Mouse (Mus musculus): Measurements from ENCODE around the gene Hid1.
A peak's percentile ranks its signal among the peaks of the same experiment; 100 is the strongest.
"Not testable (repeated sequence)": the region's sequence is repeated elsewhere in the genome, so short reads cannot be mapped to it uniquely, and the experiment has no call there.

Gene Hid1

DNA sequence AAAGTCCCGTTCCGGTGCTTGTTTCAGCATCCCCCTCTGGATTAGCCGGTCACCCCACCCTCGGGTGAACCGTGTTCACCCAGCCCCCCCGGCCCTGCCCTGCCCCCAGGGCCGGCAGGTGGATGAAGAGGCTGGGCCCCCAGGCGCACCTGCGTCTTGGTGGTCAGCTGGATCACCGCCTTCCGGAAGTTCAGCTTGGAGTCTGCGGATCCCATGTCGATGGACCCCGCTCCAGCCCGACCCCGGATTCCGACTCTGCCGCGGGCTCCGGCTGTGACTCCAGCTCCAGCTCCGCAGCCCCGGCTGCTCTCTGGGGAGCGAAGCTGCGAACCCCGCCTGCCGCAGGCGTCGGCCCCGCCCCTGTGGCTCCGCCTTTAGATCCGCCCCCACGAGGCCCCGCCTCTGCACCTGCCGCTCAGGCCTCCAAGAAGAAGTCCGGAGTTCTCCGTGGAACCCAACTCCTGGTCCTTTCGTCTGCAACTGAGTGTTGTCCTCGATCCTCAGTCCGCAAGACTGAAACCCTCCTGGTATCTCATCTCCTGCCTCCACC lies at the start of gene Hid1:
TSS of gene Hid1 (minus strand) at position 362 of the 550 bp plus-strand sequence.
- DNase-seq (ENCODE audit: extremely low spot score) = peak; percentile 79

DNA sequence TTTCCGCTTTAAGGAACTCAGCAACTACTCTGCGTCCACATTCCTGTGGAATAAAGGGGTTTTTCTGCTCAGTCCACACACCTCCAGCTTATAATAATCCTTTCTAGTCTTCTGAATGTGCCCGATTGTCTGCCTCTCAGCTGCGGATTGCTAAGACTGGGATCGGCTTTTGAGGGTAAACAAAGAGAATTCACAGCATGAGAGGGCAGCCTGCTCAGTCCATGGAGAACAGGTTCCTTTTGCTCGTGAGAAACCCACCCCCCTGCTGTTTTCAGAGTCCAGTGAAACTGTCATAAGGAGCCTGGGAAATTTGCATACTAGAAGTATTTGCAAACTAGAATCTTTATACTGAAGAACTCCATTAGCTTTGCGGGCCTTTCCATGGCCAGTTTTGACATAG lies 42.0 kb upstream of the Hid1 start:
- no peak for DNase-seq (ENCODE audit: extremely low spot score)

DNA sequence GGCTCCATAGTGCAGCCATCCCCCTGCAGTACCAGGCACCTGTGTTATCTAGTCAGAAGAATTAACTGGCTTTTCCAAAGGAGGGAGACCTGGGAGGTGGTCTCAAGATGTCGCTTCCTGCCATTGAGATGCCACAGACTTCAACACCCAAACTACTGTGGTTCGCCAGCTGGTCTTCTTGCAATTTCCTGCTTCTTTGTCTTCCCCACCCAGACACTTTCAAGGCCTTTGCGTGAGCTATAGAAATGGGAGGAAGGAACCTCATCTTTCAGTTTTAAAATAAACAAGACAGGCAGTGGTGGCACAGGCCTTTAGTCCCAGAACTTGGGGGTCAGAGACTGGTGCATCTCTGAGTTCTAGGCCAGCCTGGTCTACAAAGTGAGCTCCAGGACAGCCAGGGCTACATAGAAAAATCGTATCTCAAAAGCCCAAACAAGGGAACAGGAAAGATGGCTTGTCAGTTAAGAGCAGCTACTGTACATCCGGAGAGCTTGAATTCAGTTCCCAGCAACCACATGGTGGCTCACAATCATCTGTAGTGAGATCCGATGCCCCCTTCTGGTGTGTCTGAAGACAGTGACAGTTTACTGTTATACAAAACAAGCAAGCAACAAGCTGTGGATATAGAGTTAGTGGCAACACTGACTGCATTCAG lies 40.8 kb upstream of the Hid1 start:
- DNase-seq (ENCODE audit: extremely low spot score) = no peak

DNA sequence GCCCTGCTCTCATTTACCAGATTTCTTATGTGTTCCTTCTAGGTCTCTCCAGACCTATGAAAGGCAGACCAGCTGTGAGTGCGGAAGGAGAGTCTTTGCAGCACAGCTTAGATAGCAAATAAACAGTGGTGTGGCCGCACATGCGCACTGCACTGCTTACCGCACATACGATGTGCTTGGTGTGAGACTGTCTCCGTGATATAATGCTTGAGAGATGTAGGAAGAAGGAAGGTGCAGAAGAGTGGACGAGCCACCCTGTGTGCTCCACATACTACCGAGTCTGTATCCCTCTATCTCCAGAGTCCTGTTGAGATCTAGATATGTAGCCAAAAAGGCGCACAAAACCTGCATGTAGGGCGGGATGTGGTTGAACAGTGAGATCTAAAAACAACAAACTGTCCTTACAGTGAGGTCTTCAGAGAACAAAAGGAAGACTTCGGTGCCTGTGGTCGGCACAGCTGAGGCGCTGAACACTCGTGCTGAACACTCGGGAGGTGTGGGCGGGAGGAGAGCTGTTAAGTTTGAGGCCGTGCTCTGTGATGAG lies 39.4 kb upstream of the Hid1 start:
- no peak for DNase-seq (ENCODE audit: extremely low spot score)

DNA sequence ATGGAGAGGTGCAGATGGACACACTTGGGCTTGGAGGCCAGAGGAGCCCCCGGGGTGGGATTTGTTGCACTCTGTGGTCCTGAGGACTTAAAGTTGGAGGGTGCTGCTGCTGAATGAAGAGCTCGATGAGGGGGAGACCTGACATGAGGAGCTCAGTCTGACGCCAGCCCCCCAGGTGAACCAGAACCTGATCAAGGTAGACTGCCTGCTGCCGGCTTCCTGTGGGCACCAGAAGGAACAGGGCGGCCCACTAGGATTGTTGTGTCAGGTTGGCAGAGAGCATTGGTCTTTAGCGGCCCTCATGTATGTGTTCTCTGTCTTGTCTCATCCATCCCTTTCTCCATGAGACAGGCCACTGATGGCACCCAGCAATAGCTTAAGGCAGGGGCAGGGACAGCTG lies 38.2 kb upstream of the Hid1 start:
- no peak for DNase-seq (ENCODE audit: extremely low spot score)

DNA sequence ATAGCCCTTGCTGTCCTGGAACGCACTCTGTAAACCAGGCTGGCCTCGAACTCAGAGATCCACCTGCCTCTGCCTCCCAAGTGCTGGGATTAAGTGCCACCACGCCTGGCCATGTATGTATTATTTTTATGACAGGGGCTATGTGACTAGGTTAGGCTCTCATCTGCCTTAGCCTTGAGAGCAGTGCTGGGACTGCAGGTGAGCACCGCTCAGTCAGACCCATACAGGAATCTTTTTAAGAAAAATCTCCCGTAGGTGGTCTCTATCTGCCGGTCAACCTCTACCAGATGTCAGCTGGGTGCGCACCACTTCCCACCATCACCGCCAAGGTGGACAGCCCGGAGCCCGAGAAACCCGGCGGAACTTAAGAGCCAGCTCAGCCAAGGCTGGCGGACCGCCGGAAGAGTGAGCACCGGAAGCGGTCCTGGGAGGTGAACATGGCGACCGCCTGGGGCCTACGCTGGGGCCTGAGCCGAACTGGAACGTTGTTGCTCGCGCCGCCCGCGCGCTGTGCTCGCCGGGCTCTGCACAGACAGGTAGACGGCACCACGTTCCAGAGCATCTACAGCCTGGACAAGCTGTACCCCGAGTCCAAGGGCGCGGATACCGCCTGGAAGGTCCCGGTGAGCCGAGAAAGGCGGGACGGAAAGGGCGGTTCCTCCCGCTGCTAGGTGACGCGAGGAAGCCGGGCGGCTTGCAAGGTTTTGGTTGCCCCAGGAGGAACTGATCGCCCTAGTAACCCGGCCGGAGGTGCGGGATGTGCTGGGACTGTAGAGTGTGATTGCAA lies 36.0 kb upstream of the Hid1 start, which contains the start of gene Mrpl58:
TSS of gene Mrpl58 (plus strand) at position 415 of the 787 bp plus-strand sequence.
- peak; percentile 88 for DNase-seq (ENCODE audit: extremely low spot score)

DNA sequence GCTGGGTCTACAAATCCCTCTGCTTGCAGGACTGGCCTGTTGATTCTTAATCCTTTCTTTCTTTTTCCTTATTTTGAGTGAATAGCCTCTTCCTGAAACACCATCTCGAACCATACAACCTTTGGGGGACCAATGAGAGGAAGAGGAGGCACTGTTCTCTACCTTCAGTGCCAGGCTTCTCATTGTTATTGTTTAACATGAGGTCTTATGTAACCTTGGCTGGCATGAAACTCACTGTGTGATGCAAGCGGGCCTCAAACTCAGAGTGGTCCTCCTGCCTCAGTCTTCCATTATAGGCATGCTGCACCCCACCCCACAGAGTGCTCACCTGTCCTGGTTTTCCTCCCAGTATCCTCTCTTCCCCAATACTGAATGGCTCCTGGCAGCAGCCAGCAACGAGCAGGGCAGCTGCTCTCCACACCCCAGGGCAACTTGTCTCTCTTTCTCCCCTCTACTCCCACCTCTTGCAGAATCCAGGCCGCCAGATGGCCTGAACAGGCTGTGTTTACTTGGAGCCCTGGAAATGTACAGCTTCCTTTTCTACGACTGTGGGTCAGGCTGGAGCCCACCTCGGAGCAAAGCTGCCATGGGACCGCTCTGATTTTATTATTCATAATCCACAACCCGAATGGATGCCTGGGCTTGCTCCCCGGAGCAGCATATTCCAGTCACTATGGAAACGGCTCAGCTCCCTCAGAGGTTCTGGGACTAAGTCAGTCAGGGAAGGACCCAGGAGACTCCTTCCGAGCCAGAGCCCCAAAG lies 33.3 kb upstream of the Hid1 start:
- no peak for DNase-seq (ENCODE audit: extremely low spot score)

DNA sequence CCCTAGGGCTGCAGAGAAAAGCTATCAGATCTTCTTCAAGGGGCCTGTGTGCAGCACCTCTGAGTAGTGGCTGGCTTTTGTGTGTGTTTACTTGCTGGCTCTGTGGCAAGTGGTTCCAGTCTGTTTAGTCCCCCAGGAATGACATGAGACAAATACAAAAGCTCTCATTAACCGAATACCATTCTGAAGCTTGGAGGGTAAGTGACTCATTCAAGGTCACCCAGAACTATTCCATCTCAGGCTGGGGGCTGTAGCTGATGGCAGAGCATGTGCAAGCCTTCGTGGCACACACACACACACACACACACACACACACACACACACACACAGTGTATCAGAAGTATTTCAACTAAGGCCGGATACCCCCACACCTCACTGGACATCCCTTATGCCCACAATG lies 32.6 kb upstream of the Hid1 start:
- no peak for DNase-seq (ENCODE audit: extremely low spot score)

DNA sequence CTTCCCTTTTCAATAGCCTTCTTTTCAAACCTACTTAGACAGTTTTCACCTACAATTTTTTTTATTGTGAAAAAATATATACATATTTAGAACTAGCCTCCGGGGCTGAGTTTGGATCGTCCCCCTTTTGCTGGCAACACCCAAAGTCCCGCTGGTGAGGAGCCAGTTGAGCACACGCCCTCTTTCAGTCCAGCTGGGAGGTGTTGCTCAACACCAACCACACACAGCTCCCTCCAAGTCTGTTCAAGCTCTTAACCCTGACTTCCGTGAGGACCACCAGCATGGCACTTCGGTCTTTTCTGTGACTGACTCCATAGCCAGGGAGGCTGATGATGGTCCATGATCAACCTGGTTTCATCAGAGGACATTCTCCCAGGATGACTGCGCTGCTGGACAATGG lies 30.5 kb upstream of the Hid1 start:
- DNase-seq (ENCODE audit: extremely low spot score) = no peak

DNA sequence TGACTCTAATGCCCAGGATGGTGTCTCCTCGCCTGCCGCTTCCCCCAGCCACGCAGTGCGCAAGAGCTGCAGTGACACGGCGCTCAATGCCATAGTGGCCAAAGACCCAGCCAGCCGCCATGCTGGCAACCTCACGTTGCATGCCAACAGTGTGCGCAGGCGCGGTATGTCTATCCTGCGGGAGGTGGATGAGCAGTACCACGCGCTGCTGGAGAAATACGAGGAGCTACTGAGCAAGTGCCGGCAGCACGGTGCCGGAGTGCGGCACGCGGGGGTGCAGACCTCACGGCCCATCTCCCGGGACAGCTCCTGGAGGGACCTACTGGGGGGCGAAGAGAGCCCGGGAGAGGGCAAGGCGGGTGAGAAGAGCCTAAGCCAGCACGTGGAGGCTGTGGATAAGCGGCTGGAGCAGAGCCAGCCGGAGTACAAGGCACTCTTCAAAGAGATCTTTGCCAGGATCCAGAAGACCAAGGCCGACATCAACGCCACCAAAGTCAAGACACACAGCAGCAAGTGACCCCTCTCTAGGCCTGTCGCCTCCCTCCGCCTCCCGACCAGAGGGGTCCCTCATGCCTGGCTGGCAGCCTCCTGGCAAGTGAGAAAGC lies 26.3 kb upstream of the Hid1 start:
- DNase-seq (ENCODE audit: extremely low spot score) = no peak

DNA sequence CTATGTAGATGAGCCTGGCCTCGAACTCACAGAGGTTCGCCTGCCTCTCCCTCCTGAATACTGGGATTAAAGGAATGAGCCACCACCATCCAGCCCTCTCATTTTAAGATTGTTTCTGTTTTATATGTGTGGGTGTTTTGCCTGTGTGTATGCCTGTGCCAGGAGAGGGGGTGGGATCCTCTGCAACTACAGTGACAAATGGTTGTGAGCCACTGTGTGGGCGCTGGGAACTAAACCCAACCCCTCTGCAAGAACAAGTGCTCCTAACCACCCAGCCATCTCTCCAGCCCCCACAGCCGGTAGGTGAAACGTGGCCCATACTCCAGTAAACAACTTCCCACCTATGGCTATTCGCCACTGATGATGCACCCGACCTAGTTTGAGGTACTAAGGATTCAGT lies 23.8 kb upstream of the Hid1 start:
- DNase-seq (ENCODE audit: extremely low spot score) = no peak

DNA sequence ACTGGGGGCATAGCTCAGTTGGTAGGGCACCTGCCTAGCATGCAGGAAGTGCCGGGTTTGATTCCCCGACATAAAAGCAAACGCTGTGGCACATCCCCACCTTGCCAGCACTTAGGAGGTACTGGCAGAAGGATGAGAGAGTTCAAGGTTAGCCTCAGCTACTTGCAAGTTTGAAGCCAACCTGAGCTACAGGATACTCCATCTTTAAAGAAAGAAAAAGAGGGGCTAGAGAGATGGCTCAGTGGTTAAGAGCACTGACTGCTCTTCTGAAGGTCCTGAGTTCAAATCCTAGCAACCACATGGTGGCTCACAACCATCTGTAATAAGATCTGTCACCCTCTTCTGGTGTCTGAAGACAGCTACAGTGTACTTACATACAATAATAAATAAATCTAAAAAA lies 19.3 kb upstream of the Hid1 start:
- DNase-seq (ENCODE audit: extremely low spot score) = not testable (repeated sequence)

DNA sequence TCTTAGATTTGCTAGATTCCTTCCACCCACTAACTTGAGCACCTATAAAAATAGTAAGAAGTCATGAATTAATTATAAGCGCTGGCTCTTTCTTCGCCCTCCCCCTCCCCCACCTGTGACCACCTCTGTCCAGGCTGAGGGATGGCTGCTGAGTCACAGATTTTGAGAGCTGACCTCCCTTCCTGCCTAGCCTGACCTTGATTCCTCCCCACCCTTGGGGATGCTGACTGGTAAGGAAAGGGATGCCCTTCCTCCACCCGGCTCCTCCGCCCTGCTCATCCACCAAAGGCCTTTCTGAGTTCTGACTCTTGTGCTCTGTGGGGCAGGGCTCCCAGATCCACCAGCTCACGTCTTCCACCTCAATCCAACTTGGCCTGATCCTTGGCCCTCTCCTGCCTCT lies 17.0 kb upstream of the Hid1 start:
- no peak for DNase-seq (ENCODE audit: extremely low spot score)

DNA sequence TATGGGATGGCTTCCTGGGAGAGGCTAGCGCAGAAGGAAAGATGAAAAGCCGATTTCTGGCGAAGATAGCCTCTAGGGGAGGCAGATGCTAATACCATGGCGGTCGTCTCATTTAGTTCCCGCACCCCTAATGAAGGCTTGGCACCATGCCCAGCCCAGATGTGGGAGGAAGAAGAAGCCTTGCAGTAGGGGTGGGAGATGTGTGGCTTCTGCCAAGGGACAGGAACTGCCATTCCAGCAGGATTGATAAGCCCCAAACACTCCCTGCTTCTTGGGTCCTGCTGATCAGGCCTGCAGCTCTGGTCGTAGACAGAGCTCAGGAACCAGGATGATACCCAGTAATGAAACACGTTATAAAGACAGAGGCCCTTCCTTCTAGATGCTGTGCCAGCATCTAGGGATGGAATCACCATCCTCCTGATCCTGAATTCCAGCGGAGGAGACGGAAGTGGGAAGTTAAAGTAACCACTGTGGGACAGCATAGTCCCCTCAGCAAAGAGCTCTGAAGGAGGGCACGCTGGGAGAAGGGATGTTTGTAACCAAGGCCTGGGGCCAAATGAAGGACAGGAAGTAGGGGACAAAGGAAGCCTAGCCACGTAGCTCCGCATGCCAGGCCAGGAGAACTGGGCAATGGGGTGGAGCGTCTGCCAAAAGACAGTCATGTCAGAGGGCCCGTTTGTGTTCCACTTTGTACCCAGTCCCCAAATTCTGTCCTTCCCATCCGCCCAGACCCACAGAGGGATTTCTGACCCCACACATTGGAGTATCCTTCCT lies 16.3 kb upstream of the Hid1 start:
- DNase-seq (ENCODE audit: extremely low spot score) = no peak

DNA sequence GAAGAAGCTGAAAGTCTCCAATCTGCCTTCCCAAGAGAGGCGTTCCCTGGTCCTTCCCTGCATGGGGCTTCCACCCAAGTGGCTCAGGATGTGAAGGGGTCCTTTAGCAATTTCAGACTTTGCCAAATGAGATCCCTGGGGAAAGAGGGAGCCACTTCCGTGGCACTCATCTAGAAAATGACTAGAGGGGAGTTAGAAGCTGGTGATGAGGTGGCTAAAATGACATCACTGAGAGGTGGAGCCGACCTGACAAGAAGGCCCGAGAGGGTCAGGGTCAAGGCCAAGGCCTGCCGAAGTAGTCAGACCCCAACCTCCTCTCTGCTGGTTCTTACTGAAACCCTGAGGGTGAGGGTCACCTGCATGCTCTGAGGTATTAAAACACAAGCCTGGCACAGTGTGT lies 15.3 kb upstream of the Hid1 start:
- no peak for DNase-seq (ENCODE audit: extremely low spot score)

DNA sequence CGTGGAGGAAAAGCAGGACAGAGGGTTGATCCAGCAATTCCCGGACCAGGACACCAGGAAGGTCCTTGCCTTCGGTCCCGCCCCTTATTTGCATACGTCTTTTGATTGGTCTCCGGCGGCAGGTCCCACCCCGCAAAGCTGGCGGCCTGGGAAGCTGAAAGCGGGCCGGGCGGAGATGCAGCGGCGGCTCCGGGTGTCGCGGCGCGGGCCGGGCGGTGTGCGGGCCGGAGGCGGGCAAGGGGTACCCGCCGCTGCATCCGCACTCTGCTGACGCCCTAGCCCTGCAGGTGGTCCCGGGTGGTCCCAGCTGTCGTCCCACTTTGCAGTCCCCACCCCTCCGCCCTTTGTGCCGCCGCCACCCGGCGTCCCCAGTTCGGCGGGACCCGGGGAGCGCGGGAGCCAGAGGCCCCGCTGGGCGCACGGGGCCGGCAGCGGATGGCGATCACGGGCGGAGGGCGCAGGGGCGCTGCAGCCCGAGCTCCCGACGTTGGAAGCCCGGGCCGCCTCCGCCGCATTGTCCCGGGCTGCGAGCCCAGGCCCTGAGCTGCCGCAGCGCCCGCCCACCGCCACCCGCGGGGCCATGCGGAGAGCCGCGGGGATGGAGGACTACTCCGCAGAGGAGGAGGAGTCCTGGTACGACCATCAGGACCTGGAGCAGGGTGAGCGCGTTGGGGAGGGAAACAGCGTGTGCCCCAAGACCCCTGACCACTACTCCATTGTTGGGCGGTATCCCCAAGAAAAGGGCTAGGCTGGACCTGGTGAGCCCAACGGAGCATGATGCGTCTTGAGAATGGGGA lies 14.4 kb upstream of the Hid1 start, which contains the start of gene Cdr2l:
TSS of gene Cdr2l (plus strand) at position 174 of the 797 bp plus-strand sequence.
- peak; percentile 92 for DNase-seq (ENCODE audit: extremely low spot score)

DNA sequence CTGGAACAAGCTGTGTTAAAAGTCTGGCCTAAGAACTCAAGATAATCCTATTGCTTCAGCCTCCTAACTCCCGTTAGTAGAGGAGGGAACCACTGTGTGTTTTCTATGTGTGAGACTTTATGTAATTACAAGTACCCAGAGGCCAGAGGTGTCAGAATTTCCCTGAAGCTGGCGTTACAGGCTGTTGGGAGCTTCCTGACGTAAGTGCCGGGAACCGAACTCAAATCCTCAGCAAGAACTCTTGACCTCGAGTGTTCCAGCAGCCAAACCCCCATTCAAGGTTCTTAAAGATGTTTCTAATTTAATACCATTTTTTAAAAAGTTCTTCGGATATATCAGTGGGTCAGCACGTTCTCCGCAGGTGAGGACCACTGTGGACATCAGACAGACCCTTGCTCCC lies 13.7 kb upstream of the Hid1 start:
- DNase-seq (ENCODE audit: extremely low spot score) = no peak

DNA sequence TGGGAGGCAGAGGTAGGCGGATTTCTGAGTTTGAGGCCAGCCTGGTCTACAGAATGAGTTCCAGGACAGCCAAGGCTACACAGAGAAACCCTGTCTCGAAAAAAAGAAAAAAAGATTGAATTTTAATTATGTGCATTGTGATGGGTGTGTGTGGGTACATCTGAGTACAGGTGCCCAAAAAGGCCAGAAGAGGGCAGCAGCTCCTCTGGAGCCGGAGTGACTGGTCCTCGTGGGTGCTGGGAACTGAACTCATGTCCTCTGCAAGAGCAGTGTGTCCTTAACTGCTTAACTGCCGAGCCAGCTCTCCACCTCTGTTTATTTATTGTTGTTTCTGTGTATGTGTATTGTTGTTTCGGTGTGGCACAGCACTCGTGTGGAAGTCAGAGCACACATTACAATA lies 10.3 kb upstream of the Hid1 start:
- DNase-seq (ENCODE audit: extremely low spot score) = no peak

DNA sequence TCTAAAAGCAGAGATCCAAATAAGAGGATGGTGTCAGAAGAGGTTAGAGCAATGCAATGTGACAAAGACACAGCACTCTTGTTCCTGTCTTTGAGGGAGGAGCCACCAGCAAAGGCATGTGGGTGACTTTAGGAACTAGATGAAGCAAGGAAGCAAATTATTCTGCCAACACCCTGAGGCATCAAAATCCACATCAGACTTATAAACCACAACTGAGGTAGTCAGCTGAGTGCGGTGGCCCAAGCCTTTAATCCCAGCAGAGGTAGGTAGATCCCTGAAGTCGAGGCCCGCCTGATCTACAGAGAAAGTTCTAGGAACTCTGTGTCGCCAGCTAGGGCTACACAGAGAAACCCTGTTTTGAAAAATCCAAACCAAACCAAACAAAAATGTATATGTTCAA lies 9.7 kb upstream of the Hid1 start:
- no peak for DNase-seq (ENCODE audit: extremely low spot score)

DNA sequence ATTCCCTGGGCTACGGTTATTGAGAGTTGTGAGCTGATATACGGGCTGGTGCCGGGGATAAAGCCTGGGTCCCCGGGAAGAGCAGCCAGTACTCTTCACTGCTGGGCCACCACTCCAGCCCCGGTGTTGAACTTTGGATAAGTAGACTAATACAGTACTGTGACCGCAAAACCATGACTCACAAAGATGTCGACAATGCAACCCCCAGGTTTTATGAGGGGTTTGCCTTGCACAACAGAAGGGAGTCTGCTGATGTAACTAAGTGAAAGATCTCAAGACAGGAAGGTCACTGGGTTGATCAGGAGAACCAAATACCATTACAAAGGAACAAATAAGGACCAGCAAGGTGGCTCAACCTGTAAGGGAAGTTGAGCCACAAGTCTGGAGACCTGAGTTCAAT lies 9.2 kb upstream of the Hid1 start:
- no peak for DNase-seq (ENCODE audit: extremely low spot score)

Measured in embryo, embryonic 9.5 days (tissue).